Mouse (Mus musculus) hindbrain, embryonic 10.5 days (tissue): ENCODE measurements around the gene Bcr. TPM values are rescaled to one million over a fixed set of nuclear protein-coding genes. Genes with fewer than 3 reads are reported as not detected.

Source experiments
- DNase-seq: peaks from one replicate; pipeline ENCODE4 v3.0.0-alpha.2; 2017; ENCODE audit warnings: low spot score
- H3K27ac ChIP-seq: fragments of 300-500 bp; sonication (generic); 2 replicates; pipeline ENCODE4 v1.5.1; 2016; ENCODE audit warnings: mild to moderate bottlenecking, moderate library complexity
- H3K27me3 ChIP-seq: fragments of 300-500 bp; sonication (generic); 2 replicates; pipeline ENCODE4 v1.6.1; 2016; ENCODE audit warnings: mild to moderate bottlenecking; ENCODE audit not compliant: poor library complexity, insufficient read depth, severe bottlenecking
- H3K36me3 ChIP-seq: fragments of 300-500 bp; sonication (generic); 2 replicates; pipeline ENCODE4 v1.6.1; 2016; ENCODE audit warnings: mild to moderate bottlenecking, moderate library complexity
- H3K4me1 ChIP-seq: fragments of 300-500 bp; sonication (generic); replicated peaks from 2 replicates; pipeline ENCODE4 v1.6.1; 2016; ENCODE audit warnings: mild to moderate bottlenecking
- H3K4me3 ChIP-seq: fragments of 300-500 bp; sonication (generic); 2 replicates; pipeline ENCODE4 v1.5.1; 2016; ENCODE audit warnings: mild to moderate bottlenecking, moderate library complexity
- H3K9me3 ChIP-seq: fragments of 300-500 bp; sonication (generic); 2 replicates; pipeline ENCODE4 v1.6.1; 2016; ENCODE audit warnings: mild to moderate bottlenecking, moderate library complexity
- WGBS: fragments of 180-500 bp; shearing (Covaris S2); methylation state at CpG from one replicate; pipeline ENCODE4 v1.1.7; 2016; 5-methylcytosine and 5-hydroxymethylcytosine counted together
- polyA plus RNA-seq: library from polyadenylated mRNA; unstranded; fragments of >200 nt; fragmentation: Nextera tagmentation; extraction: Ambion mirVana; gene quantifications from 2 replicates; pipeline ENCODE4 v1.2.1, GENCODE M21; 2016

The Bcr gene
- polyA plus RNA-seq, 1 experiment from 2014 or later: 7.8 TPM

GRCm38 (mm10) chr10:75060843-75061235 lies 447 bp downstream of the Bcr start:
- Histone ChIP-seq H3K36me3 (peaks cover 21% of the 10 kb centered on the region), H3K9me3 (no peaks in the 10 kb centered on the region), H3K4me3 (peak overlapping the region; percentile 89), H3K27me3 (peaks cover 37% of the 10 kb centered on the region), H3K4me1 (peaks cover 96% of the 10 kb centered on the region), H3K27ac (peak overlapping the region; percentile 94)
- WGBS: under 1% methylated on average over 48 of the region's 48 CpGs
- DNase-seq: peak; percentile 56

- peaks cover 37% of the 10 kb centered on the region for H3K27me3 ChIP-seq
- DNase-seq: peak; percentile 53
- 1% methylated on average over 71 of the region's 71 CpGs for WGBS
- peaks cover 26% of the 10 kb centered on the region for H3K36me3 ChIP-seq
- no peaks in the 10 kb centered on the region for H3K9me3 ChIP-seq
- H3K4me3 ChIP-seq: peak overlapping the region; percentile 89
- H3K27ac ChIP-seq: peak overlapping the region; percentile 94
- peaks cover 91% of the 10 kb centered on the region for H3K4me1 ChIP-seq
Observed at GRCm38 (mm10) chr10:75061341-75062188, 1.2 kb downstream of the Bcr start.

- Histone ChIP-seq H3K9me3 (no peaks in the 10 kb centered on the region), H3K27me3 (peaks cover 32% of the 10 kb centered on the region), H3K36me3 (peaks cover 28% of the 10 kb centered on the region), H3K4me3 (peak overlapping the region; percentile 89), H3K4me1 (peaks cover 85% of the 10 kb centered on the region), H3K27ac (no peak overlapping the region; the same call in 1 of the 2 replicates)
- peak; percentile 35 for DNase-seq
- WGBS: 16% methylated on average over 6 of the region's 6 CpGs
Observed at GRCm38 (mm10) chr10:75062189-75062561, 1.8 kb downstream of the Bcr start.

GRCm38 (mm10) chr10:75062621-75063020 lies 2.2 kb downstream of the Bcr start:
- Histone ChIP-seq H3K36me3 (peaks cover 28% of the 10 kb centered on the region), H3K27me3 (peaks cover 28% of the 10 kb centered on the region), H3K27ac (no peak overlapping the region), H3K9me3 (no peaks in the 10 kb centered on the region), H3K4me3 (peak overlapping the region; percentile 89), H3K4me1 (peaks cover 85% of the 10 kb centered on the region)
- DNase-seq: no peak
- WGBS: 48% methylated on average over 6 of the region's 6 CpGs

GRCm38 (mm10) chr10:75063301-75063965 lies 3.0 kb downstream of the Bcr start:
- Histone ChIP-seq H3K9me3 (no peaks in the 10 kb centered on the region), H3K27ac (no peak overlapping the region), H3K4me3 (peak overlapping the region; percentile 89), H3K4me1 (peaks cover 83% of the 10 kb centered on the region), H3K27me3 (peaks cover 25% of the 10 kb centered on the region), H3K36me3 (peaks cover 28% of the 10 kb centered on the region)
- no peak for DNase-seq
- 76% methylated on average over 12 of the region's 12 CpGs for WGBS

DNA sequence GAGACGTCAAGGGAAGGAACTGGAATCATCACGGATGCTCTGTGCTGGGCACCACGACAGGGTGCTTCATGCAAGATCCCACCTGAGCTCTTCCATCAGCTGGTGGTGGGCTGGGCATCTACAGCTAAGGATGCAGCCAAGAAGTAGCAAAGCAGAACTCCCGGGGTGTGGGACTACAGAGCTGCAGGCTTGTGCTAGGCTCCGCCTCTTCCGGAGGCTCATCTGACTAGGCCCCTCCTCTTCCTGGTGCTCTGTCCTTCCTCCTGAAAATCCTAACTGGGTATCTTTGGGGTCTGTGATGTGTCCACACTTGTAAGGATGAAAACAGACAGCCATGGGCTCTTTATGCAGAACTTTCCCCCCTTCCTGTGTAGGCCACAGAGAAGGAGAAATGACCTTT lies 5.3 kb downstream of the Bcr start:
- Histone ChIP-seq H3K27ac (no peak overlapping the region), H3K9me3 (no peaks in the 10 kb centered on the region), H3K4me1 (peaks cover 73% of the 10 kb centered on the region), H3K4me3 (no peak overlapping the region), H3K36me3 (peaks cover 28% of the 10 kb centered on the region), H3K27me3 (peaks cover 25% of the 10 kb centered on the region)
- 78% methylated on average over 6 of the region's 6 CpGs for WGBS
- DNase-seq: no peak

- DNase-seq: no peak
- peaks cover 64% of the 10 kb centered on the region for H3K4me1 ChIP-seq
- peaks cover 28% of the 10 kb centered on the region for H3K36me3 ChIP-seq
- no peak overlapping the region for H3K27ac ChIP-seq
- H3K4me3 ChIP-seq: no peak overlapping the region
- H3K9me3 ChIP-seq: no peaks in the 10 kb centered on the region
- H3K27me3 ChIP-seq: peaks cover 9% of the 10 kb centered on the region
Observed at GRCm38 (mm10) chr10:75067446-75067845, 7.1 kb downstream of the Bcr start.

- peaks cover 58% of the 10 kb centered on the region for H3K4me1 ChIP-seq
Observed at GRCm38 (mm10) chr10:75068086-75068485, 7.7 kb downstream of the Bcr start.

GRCm38 (mm10) chr10:75068624-75069328 lies 8.4 kb downstream of the Bcr start:
- H3K9me3 ChIP-seq: no peaks in the 10 kb centered on the region
- H3K27ac ChIP-seq: no peak overlapping the region
- H3K4me1 ChIP-seq: peaks cover 51% of the 10 kb centered on the region
- H3K4me3 ChIP-seq: no peak overlapping the region
- no peak for DNase-seq
- 68% methylated on average over 12 of the region's 12 CpGs for WGBS
- no peaks in the 10 kb centered on the region for H3K27me3 ChIP-seq
- H3K36me3 ChIP-seq: peaks cover 28% of the 10 kb centered on the region

More at GRCm38 (mm10) chr10:75068086-75068485, 7.7 kb downstream of the Bcr start:
- whole genome bisulfite sequencing: 61% methylated on average over 2 of the region's 2 CpGs
- no peak for DNase-seq
- Histone ChIP-seq H3K9me3 (no peaks in the 10 kb centered on the region), H3K4me3 (no peak overlapping the region), H3K27ac (no peak overlapping the region), H3K27me3 (peaks cover 3% of the 10 kb centered on the region; the same call in 1 of the 2 replicates), H3K36me3 (peaks cover 28% of the 10 kb centered on the region)

DNA sequence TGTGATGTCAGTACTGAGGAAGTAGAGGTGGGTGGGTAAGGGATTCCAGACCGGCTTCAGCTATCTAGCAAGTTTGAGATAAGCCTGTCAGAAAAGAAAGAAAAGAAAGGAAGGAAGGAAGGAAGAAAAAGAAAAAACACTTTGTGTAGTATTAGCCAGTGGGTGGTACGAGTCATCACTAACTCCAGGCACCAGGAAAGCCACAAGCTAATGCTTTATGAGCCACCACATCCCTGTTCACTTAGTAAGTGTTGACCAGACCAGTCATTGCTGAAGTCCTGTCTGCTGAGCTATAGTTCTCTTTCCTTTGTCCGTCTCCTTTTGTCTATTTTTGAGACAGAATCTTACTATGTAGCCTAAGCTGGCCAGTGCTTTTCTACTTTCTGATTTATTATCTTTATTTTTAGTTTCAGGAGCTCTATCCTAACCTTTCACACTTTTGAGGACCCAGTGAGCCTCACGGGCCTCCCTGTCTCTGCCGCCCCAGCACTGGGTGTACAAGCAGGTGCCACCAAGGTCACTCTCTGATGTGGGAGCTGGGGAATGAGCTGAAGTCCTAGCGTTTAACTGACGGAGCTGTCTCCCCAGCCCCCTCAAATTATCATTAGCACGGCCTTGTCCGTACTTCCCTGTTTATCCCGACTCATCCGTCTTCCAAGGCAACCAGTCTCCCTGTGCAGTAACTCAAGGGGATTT lies 10.0 kb downstream of the Bcr start:
- H3K9me3 ChIP-seq: no peaks in the 10 kb centered on the region
- no peak for DNase-seq
- H3K36me3 ChIP-seq: peaks cover 20% of the 10 kb centered on the region
- no peaks in the 10 kb centered on the region for H3K27me3 ChIP-seq
- H3K4me3 ChIP-seq: no peak overlapping the region
- H3K4me1 ChIP-seq: peaks cover 34% of the 10 kb centered on the region
- no peak overlapping the region for H3K27ac ChIP-seq
- WGBS: 85% methylated on average over 11 of the region's 11 CpGs

DNA sequence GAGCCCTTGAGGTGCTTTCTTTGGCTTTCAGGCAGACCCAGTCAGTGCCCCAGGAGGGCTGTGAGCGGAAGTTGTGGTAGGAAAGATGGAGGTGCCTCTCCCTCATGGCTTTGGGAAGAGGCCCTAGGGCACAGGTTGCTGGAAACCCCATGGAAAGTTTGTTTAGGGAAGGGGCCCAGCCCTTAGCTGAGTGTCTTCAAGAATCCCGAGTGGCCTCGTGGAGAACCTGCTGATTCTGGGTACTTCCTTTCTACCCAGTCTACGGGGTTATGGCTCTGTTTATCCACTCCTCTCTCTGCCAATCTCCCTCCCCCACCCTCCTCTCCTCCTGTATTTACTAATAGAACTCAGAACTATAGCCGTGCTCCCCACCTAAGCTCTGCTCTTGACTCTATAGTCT lies 15.3 kb downstream of the Bcr start:
- Histone ChIP-seq H3K9me3 (no peaks in the 10 kb centered on the region), H3K27ac (no peak overlapping the region), H3K36me3 (peaks cover 16% of the 10 kb centered on the region), H3K4me1 (peaks cover 32% of the 10 kb centered on the region), H3K4me3 (no peak overlapping the region), H3K27me3 (no peaks in the 10 kb centered on the region)
- 92% methylated on average over 5 of the region's 5 CpGs for WGBS
- DNase-seq: no peak
